Mouse (Mus musculus) neural tube, embryonic 15.5 days (tissue): Measurements from ENCODE around the gene Gamt. TPM values are rescaled to one million over a fixed set of nuclear protein-coding genes. Genes with fewer than 3 reads are reported as not detected.

Experiments used
- ATAC-seq: fragments of 200-750 bp; cut with Nextera tagmentation; 2 replicates; pipeline ENCODE4 v1.8.0; 2017; ENCODE audit warnings: mild to moderate bottlenecking, moderate TSS enrichment, moderate library complexity; ENCODE audit not compliant: low FRiP score
- H3K27ac ChIP-seq: fragments of 300-500 bp; sonication (generic); replicated peaks from 2 replicates; pipeline ENCODE4 v1.5.1; 2015; ENCODE audit warnings: mild to moderate bottlenecking, inconsistent platforms
- H3K27me3 ChIP-seq: fragments of 300-500 bp; sonication (generic); replicated peaks from 2 replicates; pipeline ENCODE4 v1.6.1; 2015; ENCODE audit warnings: inconsistent platforms
- H3K36me3 ChIP-seq: fragments of 300-500 bp; sonication (generic); 2 replicates; pipeline ENCODE4 v1.6.1; 2015; ENCODE audit warnings: inconsistent platforms
- H3K4me1 ChIP-seq: fragments of 300-500 bp; sonication (generic); 2 replicates; pipeline ENCODE4 v1.6.1; 2015; ENCODE audit warnings: inconsistent platforms
- H3K4me2 ChIP-seq: fragments of 300-500 bp; sonication (generic); 2 replicates; pipeline ENCODE4 v1.6.1; 2015; ENCODE audit warnings: inconsistent platforms, mild to moderate bottlenecking, moderate library complexity
- H3K4me3 ChIP-seq: fragments of 300-500 bp; sonication (generic); replicated peaks from 2 replicates; pipeline ENCODE4 v1.5.1; 2015; ENCODE audit warnings: mild to moderate bottlenecking, inconsistent platforms
- H3K9ac ChIP-seq: fragments of 300-500 bp; sonication (generic); replicated peaks from 2 replicates; pipeline ENCODE4 v1.6.1; 2015; ENCODE audit warnings: mild to moderate bottlenecking, inconsistent platforms
- H3K9me3 ChIP-seq: fragments of 300-500 bp; sonication (generic); replicated peaks from 2 replicates; pipeline ENCODE4 v1.6.1; 2016; ENCODE audit warnings: inconsistent platforms
- WGBS: fragments of 180-500 bp; shearing (Covaris S2); methylation state at CpG from one replicate; pipeline ENCODE4 v1.1.7; 2015; ENCODE audit warnings: mixed read lengths; 5-methylcytosine and 5-hydroxymethylcytosine counted together
- polyA plus RNA-seq: library from polyadenylated mRNA; unstranded; fragments of >200 nt; fragmentation: Nextera tagmentation; extraction: Ambion mirVana; gene quantifications from 2 replicates; pipeline ENCODE4 v1.2.1, GENCODE M21; 2015

The Gamt gene
- polyA plus RNA-seq, 1 experiment from 2014 or later = 34.6 TPM

DNA sequence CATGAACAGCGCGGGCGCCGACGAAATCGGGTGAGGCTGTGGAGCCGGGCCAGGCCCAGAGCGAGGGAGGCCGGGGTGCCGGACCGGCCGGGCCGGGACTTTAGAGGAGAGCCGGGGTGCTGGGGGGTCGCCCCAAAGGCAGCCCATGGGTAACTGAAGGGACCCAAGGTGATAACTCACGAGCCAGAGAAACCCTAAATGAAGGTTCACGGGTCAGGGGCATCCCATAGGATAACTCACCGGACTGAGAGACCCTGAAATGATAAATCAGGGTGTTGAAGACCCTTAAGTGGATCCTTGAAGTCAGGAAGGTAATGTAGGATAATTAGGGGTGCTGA is 4.3 kb upstream of the Gamt start:
- H3K27ac ChIP-seq = peak overlapping the region; percentile 84
- 1% methylated on average over 18 of the region's 18 CpGs for WGBS
- no peaks in the 10 kb centered on the region for H3K27me3 ChIP-seq
- H3K9ac ChIP-seq = peak overlapping the region; percentile 100
- H3K4me1 ChIP-seq = peaks cover 73% of the 10 kb centered on the region
- H3K36me3 ChIP-seq = no peaks in the 10 kb centered on the region
- peak overlapping the region; percentile 92 for H3K4me3 ChIP-seq
- no peak; the same call in 1 of the 2 replicates for ATAC-seq
- H3K9me3 ChIP-seq = no peaks in the 10 kb centered on the region
- peak overlapping the region; percentile 77 for H3K4me2 ChIP-seq

DNA sequence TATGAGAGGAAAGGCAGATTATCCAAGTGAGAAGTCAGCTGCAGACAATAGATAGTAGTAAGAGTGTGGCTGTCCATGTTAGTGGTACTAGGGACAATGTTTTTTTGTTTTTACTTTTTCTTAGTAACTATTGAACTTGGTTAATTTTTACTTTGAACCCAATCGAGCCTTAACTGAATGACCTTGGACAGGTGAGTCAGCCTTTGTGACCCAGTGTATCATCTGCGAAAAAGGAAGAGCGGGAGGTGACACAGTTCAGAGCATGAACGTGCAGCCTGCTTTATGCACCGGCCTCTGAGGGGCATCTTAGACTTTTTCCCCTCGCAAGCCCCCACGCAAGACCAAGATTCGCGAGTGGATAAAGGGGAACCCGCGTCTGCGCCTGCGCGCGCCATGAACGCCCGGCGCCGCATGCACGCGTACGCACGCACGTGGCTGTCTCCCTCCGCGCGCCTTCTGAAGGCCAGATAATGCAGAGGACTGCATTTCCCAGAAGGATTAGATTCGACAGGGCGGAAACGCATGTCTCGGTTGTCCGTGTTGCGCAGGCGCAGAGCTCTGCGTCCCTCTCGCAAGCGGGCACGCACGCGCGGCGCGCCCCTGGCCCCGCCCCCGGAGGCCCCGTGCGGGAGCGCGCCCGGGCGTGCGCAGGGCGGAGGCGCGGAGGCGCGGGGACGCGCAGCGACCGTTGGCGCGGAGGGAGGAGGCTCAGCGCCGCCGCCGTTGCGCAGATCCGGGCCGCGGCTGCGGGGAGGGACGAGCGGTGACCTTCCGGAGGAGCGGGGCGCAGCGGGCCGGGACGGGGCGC is 3.7 kb upstream of the Gamt start:
- Histone ChIP-seq H3K9ac (peak overlapping the region; percentile 100), H3K9me3 (no peaks in the 10 kb centered on the region), H3K4me2 (peak overlapping the region; percentile 77), H3K36me3 (no peaks in the 10 kb centered on the region), H3K27ac (peak overlapping the region; percentile 88), H3K27me3 (no peaks in the 10 kb centered on the region), H3K4me1 (peaks cover 74% of the 10 kb centered on the region), H3K4me3 (peak overlapping the region; percentile 92)
- 2% methylated on average over 70 of the region's 81 CpGs for WGBS
- peak; percentile 71 for ATAC-seq

- no peak overlapping the region for H3K4me3 ChIP-seq
- WGBS = 94% methylated on average over 10 of the region's 10 CpGs
- ATAC-seq = no peak
- no peak overlapping the region for H3K27ac ChIP-seq
- no peaks in the 10 kb centered on the region for H3K27me3 ChIP-seq
- peaks cover 67% of the 10 kb centered on the region for H3K4me1 ChIP-seq
- peaks cover 11% of the 10 kb centered on the region for H3K36me3 ChIP-seq
- H3K9me3 ChIP-seq = no peaks in the 10 kb centered on the region
- H3K4me2 ChIP-seq = no peak overlapping the region
- H3K9ac ChIP-seq = no peak overlapping the region
Measured at GRCm38 (mm10) chr10:80262776-80263365, 2.1 kb upstream of the Gamt start.

DNA sequence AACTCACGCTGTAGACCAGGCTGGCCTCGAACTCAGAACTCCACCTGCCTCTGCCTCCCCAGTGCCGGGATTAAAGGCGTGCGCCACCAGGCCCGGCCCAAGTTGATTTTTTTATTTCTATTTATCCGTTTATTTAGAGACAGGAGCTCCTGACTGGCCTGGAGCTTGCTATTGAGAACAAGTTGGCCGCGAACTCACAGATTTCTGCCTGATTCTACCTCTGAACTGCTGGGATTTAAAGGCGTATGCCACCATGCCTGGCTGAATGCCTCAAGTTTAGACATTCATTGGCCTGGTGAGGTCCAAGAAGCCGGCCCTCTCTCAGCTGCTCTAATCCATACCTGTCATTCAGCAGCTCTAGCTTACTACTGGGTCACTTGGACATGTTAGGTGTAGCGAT is 1.4 kb upstream of the Gamt start:
- no peaks in the 10 kb centered on the region for H3K27me3 ChIP-seq
- peak overlapping the region; percentile 88; the same call in 1 of the 2 replicates for H3K27ac ChIP-seq
- H3K4me1 ChIP-seq = peaks cover 60% of the 10 kb centered on the region
- H3K36me3 ChIP-seq = peaks cover 15% of the 10 kb centered on the region
- 76% methylated on average over 12 of the region's 12 CpGs for WGBS
- no peak for ATAC-seq
- H3K4me3 ChIP-seq = peak overlapping the region; percentile 51
- peak overlapping the region; percentile 59; the same call in 1 of the 2 replicates for H3K9ac ChIP-seq
- peak overlapping the region; percentile 91 for H3K4me2 ChIP-seq
- H3K9me3 ChIP-seq = no peaks in the 10 kb centered on the region

DNA sequence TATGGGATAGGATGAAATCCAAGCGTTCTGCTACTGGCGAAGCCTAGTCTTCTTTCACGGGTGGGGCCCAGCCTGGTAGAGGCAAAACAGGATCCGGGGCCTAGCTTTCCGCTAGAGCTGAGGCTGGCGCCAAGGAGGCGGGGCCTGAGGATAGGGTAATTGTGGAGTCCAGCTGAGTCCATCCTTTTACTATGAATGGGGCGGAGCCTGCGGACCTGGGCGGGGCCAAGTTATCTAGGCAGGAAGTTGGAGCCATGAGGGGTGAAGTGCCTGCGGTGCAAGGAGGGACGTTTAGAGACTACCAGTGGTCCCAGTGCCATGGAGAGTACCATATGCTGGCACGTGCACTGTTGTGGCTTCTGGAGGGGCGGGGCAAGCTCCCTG is 765 bp upstream of the Gamt start:
- WGBS = under 1% methylated on average over 14 of the region's 14 CpGs
- no peaks in the 10 kb centered on the region for H3K27me3 ChIP-seq
- peak overlapping the region; percentile 91 for H3K4me2 ChIP-seq
- peak overlapping the region; percentile 59 for H3K9ac ChIP-seq
- no peaks in the 10 kb centered on the region for H3K9me3 ChIP-seq
- peak overlapping the region; percentile 51 for H3K4me3 ChIP-seq
- H3K27ac ChIP-seq = peak overlapping the region; percentile 88
- H3K36me3 ChIP-seq = peaks cover 20% of the 10 kb centered on the region
- peak; percentile 53 for ATAC-seq
- H3K4me1 ChIP-seq = peaks cover 54% of the 10 kb centered on the region

DNA sequence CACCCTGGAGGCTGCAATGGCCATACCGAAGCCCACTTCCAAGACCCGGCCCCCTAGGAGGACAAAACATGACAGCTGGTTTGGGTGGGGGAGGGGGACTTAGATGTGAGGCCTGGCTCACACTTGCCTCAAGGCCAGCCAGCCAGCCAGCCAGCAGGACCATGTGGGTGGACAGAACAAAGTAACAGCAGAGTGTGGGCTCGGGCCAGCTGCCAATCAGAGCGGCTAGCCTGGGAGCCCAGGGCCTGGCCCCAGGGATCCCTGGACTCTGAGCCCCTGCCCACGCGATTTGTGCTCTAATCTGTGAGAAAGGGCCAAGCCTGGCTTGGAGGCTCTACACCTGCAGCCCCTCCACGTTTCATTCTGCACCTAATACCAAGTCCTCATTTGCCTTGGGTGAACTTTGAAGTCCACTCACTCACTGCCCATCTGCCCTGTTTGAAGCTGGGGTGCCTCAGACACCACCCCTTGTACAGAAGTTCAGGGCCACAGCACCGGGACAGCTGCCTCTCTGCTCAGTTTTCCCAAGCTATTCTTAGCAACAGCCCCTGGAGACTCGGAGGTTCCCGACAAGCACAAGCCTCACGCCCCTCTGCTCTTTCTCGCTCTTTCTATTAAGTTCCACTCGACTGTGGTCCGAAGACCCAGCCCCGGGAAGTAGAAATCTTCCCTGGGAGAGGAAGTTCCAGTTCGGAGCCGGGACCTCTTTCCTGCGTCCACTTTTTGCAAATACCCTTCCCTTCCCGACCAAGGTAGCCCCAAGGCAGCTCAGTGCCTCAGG is 761 bp downstream of the Gamt start:
- ATAC-seq = no peak
- Histone ChIP-seq H3K27me3 (no peaks in the 10 kb centered on the region), H3K4me1 (peaks cover 46% of the 10 kb centered on the region), H3K27ac (peak overlapping the region; percentile 88), H3K36me3 (peaks cover 34% of the 10 kb centered on the region), H3K9me3 (no peaks in the 10 kb centered on the region), H3K4me2 (peak overlapping the region; percentile 91), H3K4me3 (peak overlapping the region; percentile 51), H3K9ac (peak overlapping the region; percentile 59)
- 5% methylated on average over 19 of the region's 19 CpGs for WGBS

DNA sequence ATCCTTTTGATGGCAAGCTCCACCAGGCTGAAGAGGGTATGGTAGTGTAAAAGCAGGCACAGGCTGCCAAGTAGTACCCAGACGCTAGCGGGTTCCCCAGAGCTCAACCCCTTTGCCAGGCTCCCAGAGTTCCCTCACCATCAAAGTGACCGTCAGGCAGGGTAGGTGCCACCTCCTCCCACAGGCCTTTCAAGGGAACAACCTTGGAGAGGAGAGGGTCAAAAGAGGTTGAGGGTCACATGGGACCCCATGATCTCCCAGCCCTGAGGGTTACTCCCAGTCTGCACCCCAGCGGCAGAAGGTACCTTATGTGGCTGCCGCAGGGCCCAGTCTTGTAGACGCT is 1.4 kb downstream of the Gamt start:
- no peak overlapping the region for H3K27ac ChIP-seq
- H3K4me3 ChIP-seq = peak overlapping the region; percentile 51; the same call in 1 of the 2 replicates
- 81% methylated on average over 6 of the region's 6 CpGs for WGBS

GRCm38 (mm10) chr10:80258752-80259462 is 1.9 kb downstream of the Gamt start:
- Histone ChIP-seq H3K9ac (no peak overlapping the region), H3K4me3 (no peak overlapping the region), H3K27ac (no peak overlapping the region), H3K4me2 (peak overlapping the region; percentile 91), H3K27me3 (no peaks in the 10 kb centered on the region), H3K36me3 (peaks cover 46% of the 10 kb centered on the region), H3K9me3 (no peaks in the 10 kb centered on the region), H3K4me1 (peaks cover 41% of the 10 kb centered on the region)
- no peak for ATAC-seq
- 92% methylated on average over 14 of the region's 14 CpGs for WGBS

More for the DNA sequence above, 1.4 kb downstream of the Gamt start:
- H3K4me1 ChIP-seq = peaks cover 45% of the 10 kb centered on the region
- H3K36me3 ChIP-seq = peaks cover 40% of the 10 kb centered on the region
- no peak for ATAC-seq
- H3K9ac ChIP-seq = peak overlapping the region; percentile 59; the same call in 1 of the 2 replicates
- H3K4me2 ChIP-seq = peak overlapping the region; percentile 91
- H3K9me3 ChIP-seq = no peaks in the 10 kb centered on the region
- H3K27me3 ChIP-seq = no peaks in the 10 kb centered on the region

- WGBS = 84% methylated on average over 2 of the region's 2 CpGs
- H3K36me3 ChIP-seq = peaks cover 55% of the 10 kb centered on the region
- H3K27ac ChIP-seq = no peak overlapping the region
- H3K9ac ChIP-seq = no peak overlapping the region; the same call in 1 of the 2 replicates
- H3K4me2 ChIP-seq = no peak overlapping the region
- H3K9me3 ChIP-seq = no peaks in the 10 kb centered on the region
- no peak overlapping the region for H3K4me3 ChIP-seq
- no peak for ATAC-seq
- peaks cover 41% of the 10 kb centered on the region for H3K4me1 ChIP-seq
- H3K27me3 ChIP-seq = no peaks in the 10 kb centered on the region
Measured at GRCm38 (mm10) chr10:80257936-80258335, 2.9 kb downstream of the Gamt start.

GRCm38 (mm10) chr10:80255881-80256535 is 4.8 kb downstream of the Gamt start:
- 94% methylated on average over 5 of the region's 5 CpGs for WGBS
- peaks cover 39% of the 10 kb centered on the region for H3K4me1 ChIP-seq
- no peak overlapping the region for H3K4me3 ChIP-seq
- no peaks in the 10 kb centered on the region for H3K27me3 ChIP-seq
- peaks cover 59% of the 10 kb centered on the region for H3K36me3 ChIP-seq
- H3K9ac ChIP-seq = no peak overlapping the region
- no peaks in the 10 kb centered on the region for H3K9me3 ChIP-seq
- ATAC-seq = no peak
- H3K27ac ChIP-seq = no peak overlapping the region
- no peak overlapping the region for H3K4me2 ChIP-seq
